Mouse (Mus musculus): ENCODE measurements around the gene Ephb6. TPM values are rescaled to one million over a fixed set of nuclear protein-coding genes. Genes with fewer than 3 reads are reported as not detected.

The Ephb6 gene
- polyA plus RNA-seq (2015; fragmentation: Illumina TruSeq; extraction: RNeasy Lipid Tissue Mini Kit (QIAGEN cat#74804); ENCODE audit: insufficient read depth, low read depth, low replicate concordance): 2.8 TPM

DNA sequence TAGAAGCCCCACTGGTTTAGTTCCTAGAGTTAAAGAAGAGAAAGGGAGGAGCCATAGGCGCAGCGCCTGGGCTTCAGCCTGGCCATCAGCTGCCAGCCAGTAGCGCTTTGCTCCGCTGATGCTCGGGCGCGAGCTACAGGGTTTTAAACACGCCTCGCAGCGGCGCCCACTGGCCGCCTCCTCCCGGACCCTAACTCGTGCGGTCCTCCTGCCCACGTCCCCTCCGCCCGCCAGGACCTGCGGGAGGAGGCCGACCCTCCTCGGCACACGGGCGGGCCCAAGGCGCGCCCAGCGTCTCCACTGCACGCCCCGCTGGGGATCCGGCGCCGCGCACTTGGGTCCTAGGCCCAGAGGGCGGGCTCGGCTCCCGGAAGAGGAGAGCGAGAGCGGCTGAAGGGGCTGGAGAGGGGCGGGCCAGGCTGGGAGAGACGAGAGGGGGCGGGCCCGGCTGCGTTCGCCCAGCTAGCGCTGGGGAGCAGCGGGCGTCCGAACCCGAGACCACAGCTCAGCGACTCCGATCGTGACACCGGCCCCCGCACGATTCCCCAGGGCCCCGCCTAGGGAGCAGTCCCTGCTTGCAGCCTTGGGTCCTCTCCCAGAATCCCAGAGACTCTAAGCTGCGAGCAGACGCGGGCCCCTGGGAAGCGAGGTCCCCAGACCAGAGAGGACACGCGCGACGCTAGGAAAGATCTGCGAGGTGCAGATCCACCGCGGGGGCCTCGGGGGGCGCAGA lies at the start of gene Ephb6:
TSS of gene Ephb6 (plus strand) at position 422 of the 733 bp plus-strand sequence.

DNA sequence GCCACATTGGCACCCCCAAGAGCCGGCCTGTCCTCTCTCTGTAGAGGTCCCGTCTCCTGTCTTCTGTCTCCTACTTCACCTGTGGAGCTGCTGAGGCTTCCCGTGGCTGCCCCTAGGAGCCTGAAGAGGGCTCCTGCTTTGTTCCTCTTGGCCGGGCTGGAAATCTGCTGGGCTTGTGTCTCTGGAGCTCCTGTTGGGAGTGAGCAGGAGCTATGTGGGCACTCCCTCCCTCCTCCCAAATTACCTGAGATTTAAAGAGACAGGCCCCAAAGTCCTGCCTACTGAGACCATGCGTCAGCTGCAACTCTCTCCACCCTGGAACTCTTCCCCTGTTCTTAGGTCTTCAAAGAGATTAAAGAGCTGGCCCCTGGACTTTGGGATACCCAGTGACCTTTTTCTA lies 30.9 kb downstream of the Ephb6 start, which contains the start of gene Trpv6:
TSS of gene Trpv6 (minus strand) at position 228 of the 400 bp plus-strand sequence.

Other genes starting within 250 kb of the Ephb6 start
- gene Prss3, start 227.8 kb upstream of the Ephb6 start, polyA plus RNA-seq (2015; fragmentation: Illumina TruSeq; extraction: RNeasy Lipid Tissue Mini Kit (QIAGEN cat#74804); ENCODE audit: insufficient read depth, low read depth, low replicate concordance): 552 TPM
- gene Gm5771, start 213.1 kb upstream of the Ephb6 start, polyA plus RNA-seq (2015; fragmentation: Illumina TruSeq; extraction: RNeasy Lipid Tissue Mini Kit (QIAGEN cat#74804); ENCODE audit: insufficient read depth, low read depth, low replicate concordance): 131 TPM
- gene Gm10334, start 159.3 kb upstream of the Ephb6 start, polyA plus RNA-seq (2015; fragmentation: Illumina TruSeq; extraction: RNeasy Lipid Tissue Mini Kit (QIAGEN cat#74804); ENCODE audit: insufficient read depth, low read depth, low replicate concordance): 167 TPM
- gene Prss1, start 146.6 kb upstream of the Ephb6 start, polyA plus RNA-seq (2015; fragmentation: Illumina TruSeq; extraction: RNeasy Lipid Tissue Mini Kit (QIAGEN cat#74804); ENCODE audit: insufficient read depth, low read depth, low replicate concordance): 15.3 TPM
- gene Prss2, start 83.7 kb upstream of the Ephb6 start, polyA plus RNA-seq (2015; fragmentation: Illumina TruSeq; extraction: RNeasy Lipid Tissue Mini Kit (QIAGEN cat#74804); ENCODE audit: insufficient read depth, low read depth, low replicate concordance): 28,178 TPM
- gene Trpv6, start 30.9 kb downstream of the Ephb6 start, polyA plus RNA-seq (2015; fragmentation: Illumina TruSeq; extraction: RNeasy Lipid Tissue Mini Kit (QIAGEN cat#74804); ENCODE audit: insufficient read depth, low read depth, low replicate concordance): 1.3 TPM
- gene Trpv5, start 75.3 kb downstream of the Ephb6 start, polyA plus RNA-seq (2015; fragmentation: Illumina TruSeq; extraction: RNeasy Lipid Tissue Mini Kit (QIAGEN cat#74804); ENCODE audit: insufficient read depth, low read depth, low replicate concordance): not detected
- gene Llcfc1, start 78.9 kb downstream of the Ephb6 start, polyA plus RNA-seq (2015; fragmentation: Illumina TruSeq; extraction: RNeasy Lipid Tissue Mini Kit (QIAGEN cat#74804); ENCODE audit: insufficient read depth, low read depth, low replicate concordance): not detected
- gene Kel, start 98.9 kb downstream of the Ephb6 start, polyA plus RNA-seq (2015; fragmentation: Illumina TruSeq; extraction: RNeasy Lipid Tissue Mini Kit (QIAGEN cat#74804); ENCODE audit: insufficient read depth, low read depth, low replicate concordance): not detected
- not detected for gene Olfr459, start 169.7 kb downstream of the Ephb6 start, polyA plus RNA-seq (2015; fragmentation: Illumina TruSeq; extraction: RNeasy Lipid Tissue Mini Kit (QIAGEN cat#74804); ENCODE audit: insufficient read depth, low read depth, low replicate concordance)
- gene Pip, start 242.1 kb downstream of the Ephb6 start, polyA plus RNA-seq (2015; fragmentation: Illumina TruSeq; extraction: RNeasy Lipid Tissue Mini Kit (QIAGEN cat#74804); ENCODE audit: insufficient read depth, low read depth, low replicate concordance): not detected
- gene Sval2, start 247.5 kb downstream of the Ephb6 start, polyA plus RNA-seq (2015; fragmentation: Illumina TruSeq; extraction: RNeasy Lipid Tissue Mini Kit (QIAGEN cat#74804); ENCODE audit: insufficient read depth, low read depth, low replicate concordance): not detected